Mouse (Mus musculus) lung, adult 2 months (tissue): ENCODE results near the gene Slc12a3. TPM values are rescaled to one million over a fixed set of nuclear protein-coding genes. Genes with fewer than 3 reads are reported as not detected.

Experiments
- DNase-seq: peaks from one replicate; pipeline ENCODE4 v3.0.0; 2022
- H3K4me1 ChIP-seq: fragments of 200-500 bp; 2 replicates; pipeline ENCODE4 v1.6.1; 2011; ENCODE audit warnings: low read length; ENCODE audit not compliant: control insufficient read depth, insufficient read depth
- H3K4me3 ChIP-seq: fragments of 200-500 bp; replicated peaks from 2 replicates; pipeline ENCODE3; 2011; ENCODE audit warnings: low read depth, mild to moderate bottlenecking, control low read depth, low read length; ENCODE audit errors: extremely low read depth
- CTCF ChIP-seq: fragments of 200-500 bp; IDR thresholded peaks from 2 replicates; pipeline ENCODE4 v1.5.1; 2011; ENCODE audit warnings: mild to moderate bottlenecking, low read length, control low read depth; ENCODE audit not compliant: insufficient read depth
- POLR2A ChIP-seq: fragments of 200-500 bp; IDR thresholded peaks from 2 replicates; pipeline ENCODE4 v1.6.1; 2011; ENCODE audit warnings: low read depth, mild to moderate bottlenecking, control low read depth, low read length, borderline replicate concordance; ENCODE audit errors: extremely low read depth
- WGBS: fragments of 180-500 bp; shearing (Covaris S2); methylation state at CpG from one replicate; pipeline ENCODE4 v1.1.7; 2018; 5-methylcytosine and 5-hydroxymethylcytosine counted together
- polyA plus RNA-seq: library from polyadenylated mRNA; depleted of rRNA; stranded (reverse); fragments of >200 nt; gene quantifications from 2 replicates; pipeline ENCODE4 v1.2.3, GENCODE M21; 2012

Slc12a3 gene
- polyA plus RNA-seq, 1 experiment: 0.27 TPM

DNA sequence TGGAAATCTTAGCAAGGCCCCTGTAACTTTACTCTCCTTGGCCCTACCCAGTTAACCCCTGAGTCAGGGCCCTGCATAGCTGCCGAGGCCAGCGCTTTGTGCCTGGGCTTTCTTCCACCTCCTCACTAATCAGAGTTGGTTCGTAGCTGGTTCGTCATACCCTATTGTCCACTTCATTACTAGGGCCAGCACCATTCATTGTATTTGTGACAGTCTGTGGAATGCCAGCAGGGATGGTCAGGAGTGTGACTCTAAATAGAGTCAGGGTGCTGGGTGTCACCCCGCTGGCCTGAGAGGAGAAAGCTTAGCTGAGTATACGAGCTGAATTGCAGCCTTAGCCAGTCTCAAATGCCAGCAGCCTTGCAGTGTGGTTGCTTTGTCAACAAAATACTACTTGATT lies 31.9 kb upstream of the Slc12a3 start:
- 69% methylated on average over 6 of the region's 6 CpGs for WGBS
- no peak for DNase-seq
- TF ChIP-seq POLR2A: no peak
- no peak for TF ChIP-seq CTCF

DNA sequence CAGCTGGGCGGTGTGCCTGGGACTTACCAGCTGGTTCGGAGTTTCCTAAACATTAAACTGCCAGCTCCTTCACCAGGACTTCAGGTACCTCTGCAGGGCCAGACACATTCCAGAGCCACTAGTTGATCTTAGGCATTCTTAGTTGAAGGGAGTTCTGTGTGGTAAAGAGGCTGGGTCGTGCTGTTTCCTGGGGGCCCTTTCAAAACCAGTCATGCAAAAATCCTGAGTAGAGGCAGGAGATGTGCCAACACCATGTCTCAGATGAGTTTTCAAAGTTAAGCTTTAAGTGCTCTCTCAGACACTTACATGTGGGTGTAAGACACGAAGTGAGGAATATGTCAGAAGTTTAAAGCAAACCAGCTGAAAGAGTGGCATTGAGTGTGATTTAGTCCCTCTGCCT lies 28.2 kb upstream of the Slc12a3 start:
- Histone ChIP-seq H3K4me1 (peaks cover 3% of the 10 kb centered on the region), H3K4me3 (no peak overlapping the region)
- DNase-seq: no peak
- no peak for TF ChIP-seq POLR2A
- TF ChIP-seq CTCF: no peak
- WGBS: 71% methylated on average over 4 of the region's 4 CpGs

More for the DNA sequence above, 31.9 kb upstream of the Slc12a3 start:
- peaks cover 3% of the 10 kb centered on the region for H3K4me1 ChIP-seq
- no peak overlapping the region for H3K4me3 ChIP-seq

DNA sequence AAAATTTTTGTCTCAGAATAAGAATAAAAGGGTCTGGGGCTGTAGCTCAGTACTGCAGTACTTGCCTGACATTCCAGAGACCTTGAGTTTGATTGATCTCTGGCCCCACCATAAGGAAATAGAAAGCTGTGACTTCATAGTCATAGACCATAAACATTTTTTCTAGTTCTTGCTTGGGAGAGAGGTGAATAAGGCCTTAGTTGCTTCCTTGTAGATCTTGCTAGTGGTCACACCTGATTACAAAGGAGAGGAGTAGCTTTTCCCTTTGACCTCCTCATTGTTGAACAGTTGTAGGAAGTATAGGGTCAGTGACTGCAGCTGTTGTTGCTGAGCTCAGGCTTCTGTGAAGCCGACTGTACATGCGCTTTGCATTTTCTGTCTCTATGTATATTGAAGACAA lies 24.6 kb upstream of the Slc12a3 start:
- TF ChIP-seq CTCF (no peak), POLR2A (no peak)
- 91% methylated on average over 2 of the region's 2 CpGs for WGBS
- DNase-seq: no peak
- peaks cover 2% of the 10 kb centered on the region; the same call in 1 of the 2 replicates for H3K4me1 ChIP-seq
- H3K4me3 ChIP-seq: no peak overlapping the region

DNA sequence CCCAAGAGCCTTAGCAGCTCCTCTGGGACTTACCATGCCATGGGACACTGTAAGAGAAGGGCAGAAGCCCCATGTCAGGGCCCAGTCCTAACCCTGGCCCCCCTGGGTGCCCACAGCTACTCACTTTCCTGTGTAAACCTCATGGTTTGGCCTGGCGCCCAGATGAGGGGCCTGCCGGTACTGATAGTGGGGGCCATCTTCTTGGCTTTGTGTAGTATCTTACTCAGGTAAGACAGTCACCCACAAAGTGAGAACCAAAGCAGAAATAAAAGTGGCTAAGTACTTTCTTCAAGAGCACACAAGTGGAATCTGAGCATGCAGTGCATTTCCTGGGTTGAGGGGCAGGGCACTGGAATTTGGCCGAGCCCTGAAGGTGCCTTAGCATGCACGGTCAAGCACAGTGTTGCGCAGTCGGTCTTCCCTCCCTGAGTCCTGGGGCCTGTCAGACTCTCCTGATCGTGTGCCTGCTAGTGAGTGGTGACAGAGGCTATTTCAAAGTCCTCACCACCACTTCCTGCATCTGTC lies 21.9 kb upstream of the Slc12a3 start:
- peak; percentile 46 for DNase-seq
- peaks cover 2% of the 10 kb centered on the region; the same call in 1 of the 2 replicates for H3K4me1 ChIP-seq
- no peak overlapping the region for H3K4me3 ChIP-seq
- 39% methylated on average over 7 of the region's 7 CpGs for WGBS
- no peak for TF ChIP-seq CTCF
- no peak for TF ChIP-seq POLR2A

DNA sequence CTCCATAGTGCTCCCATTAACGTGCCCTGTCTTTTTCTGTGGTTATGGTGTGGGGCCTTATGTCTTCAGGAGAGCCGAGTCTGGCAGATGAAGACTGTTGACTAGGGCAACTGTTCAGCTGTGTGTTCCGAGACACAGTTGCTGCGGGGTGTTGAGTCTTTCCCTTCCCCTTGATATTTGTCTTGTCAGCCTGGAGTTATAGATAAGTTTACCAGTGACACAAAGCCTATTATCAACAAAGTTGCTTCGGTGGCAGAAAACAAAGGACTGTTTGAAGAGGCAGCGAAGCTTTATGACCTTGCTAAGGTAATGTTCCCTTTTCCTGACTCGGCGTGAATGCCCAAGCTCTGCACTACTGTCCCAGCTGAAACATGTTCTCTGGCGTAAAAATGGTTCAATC lies 21.3 kb upstream of the Slc12a3 start:
- H3K4me3 ChIP-seq: no peak overlapping the region

DNA sequence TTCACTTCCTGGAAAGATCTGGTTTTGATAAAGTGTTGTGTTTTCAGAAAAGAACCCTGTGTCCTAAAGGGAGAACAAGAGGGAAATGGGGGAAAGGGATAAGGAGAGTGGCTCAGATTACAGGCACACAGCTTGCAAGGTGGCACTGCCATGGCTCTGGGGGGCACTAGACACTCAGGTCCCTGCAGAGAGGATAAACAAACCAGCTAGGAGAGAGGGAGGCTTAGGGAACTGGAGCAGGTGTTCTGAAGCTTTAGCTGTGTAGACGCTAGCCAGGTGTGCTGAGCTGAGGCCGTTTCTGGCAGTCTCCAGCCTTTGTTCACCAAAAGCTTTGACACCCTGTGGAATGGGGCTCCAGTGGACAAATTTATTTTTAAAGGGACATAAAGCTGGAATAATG lies 14.9 kb upstream of the Slc12a3 start:
- H3K4me3 ChIP-seq: no peak overlapping the region
- 73% methylated on average over 2 of the region's 2 CpGs for WGBS

More for the DNA sequence above, 21.3 kb upstream of the Slc12a3 start:
- TF ChIP-seq CTCF (no peak), POLR2A (no peak)
- H3K4me1 ChIP-seq: peaks cover 2% of the 10 kb centered on the region; the same call in 1 of the 2 replicates
- no peak for DNase-seq
- 56% methylated on average over 9 of the region's 9 CpGs for WGBS

DNA sequence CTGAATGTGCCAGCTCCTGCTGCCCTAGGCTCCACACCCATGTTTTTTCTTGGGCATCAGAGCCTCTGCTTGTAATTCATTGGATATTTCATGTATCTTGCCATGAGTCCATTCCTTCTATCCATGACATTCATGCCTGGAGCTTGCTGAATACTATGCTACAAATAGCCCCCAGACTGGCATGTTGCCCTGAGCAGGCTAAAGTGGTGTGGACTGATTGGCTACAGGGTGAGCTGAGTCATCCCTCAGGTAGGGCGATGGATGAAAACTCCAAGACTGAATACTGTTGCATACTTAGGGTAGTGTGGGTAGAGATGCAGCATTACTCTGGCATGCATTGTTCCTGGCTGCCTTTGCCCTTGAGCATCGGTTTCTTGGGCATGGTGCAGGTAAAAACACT lies 11.8 kb upstream of the Slc12a3 start:
- Histone ChIP-seq H3K4me3 (no peak overlapping the region), H3K4me1 (no peaks in the 10 kb centered on the region)
- 89% methylated on average over 2 of the region's 2 CpGs for WGBS
- TF ChIP-seq POLR2A: no peak
- no peak for DNase-seq

More for the DNA sequence above, 14.9 kb upstream of the Slc12a3 start:
- no peak for DNase-seq
- TF ChIP-seq POLR2A (no peak), CTCF (no peak)
- H3K4me1 ChIP-seq: no peaks in the 10 kb centered on the region

DNA sequence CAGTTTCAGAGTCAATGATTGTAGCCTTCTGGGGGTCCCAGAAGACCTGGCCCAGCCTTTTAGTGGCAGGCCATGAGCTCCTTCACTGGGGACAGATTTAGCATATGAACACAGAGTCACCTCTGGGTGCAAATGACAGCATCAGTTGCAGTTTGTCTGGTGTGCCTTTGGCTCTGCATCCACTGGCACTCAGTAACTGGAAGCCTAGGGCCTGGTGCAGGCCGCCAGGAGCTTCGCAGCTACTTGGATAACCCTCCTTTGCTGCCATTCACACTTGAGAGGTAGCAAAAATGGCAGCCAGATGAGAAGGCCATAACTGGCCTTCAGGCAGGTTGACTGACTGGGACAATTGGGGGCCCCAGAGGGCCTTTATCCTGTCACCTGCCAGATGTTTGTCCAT lies 11.3 kb upstream of the Slc12a3 start:
- DNase-seq: no peak
- 100% methylated on average over 2 of the region's 2 CpGs for WGBS
- no peak overlapping the region for H3K4me3 ChIP-seq
- TF ChIP-seq POLR2A (no peak), CTCF (no peak)
- no peaks in the 10 kb centered on the region for H3K4me1 ChIP-seq

DNA sequence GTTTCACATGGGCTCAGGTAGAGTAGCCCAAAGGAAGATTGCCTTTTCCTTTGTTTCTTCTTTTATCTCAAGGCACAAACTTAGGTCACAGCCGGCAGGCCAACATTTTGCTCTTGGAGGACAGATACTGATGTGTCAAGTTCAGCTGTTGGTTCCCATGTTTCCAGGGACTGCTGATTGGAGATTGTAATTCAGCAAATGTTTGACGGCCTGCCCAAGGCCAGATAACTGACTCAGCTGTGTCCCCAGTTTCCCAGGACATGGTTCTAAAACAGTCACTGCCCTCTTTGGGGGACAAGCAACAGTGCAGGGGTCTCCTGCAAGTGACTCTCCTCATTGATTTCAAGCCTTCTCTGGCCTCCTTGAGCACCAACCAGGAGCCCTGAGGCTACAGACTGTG lies 9.0 kb upstream of the Slc12a3 start:
- no peak overlapping the region for H3K4me3 ChIP-seq
- TF ChIP-seq POLR2A: no peak
- no peak for DNase-seq
- WGBS: 86% methylated on average over 2 of the region's 2 CpGs
- H3K4me1 ChIP-seq: no peaks in the 10 kb centered on the region

DNA sequence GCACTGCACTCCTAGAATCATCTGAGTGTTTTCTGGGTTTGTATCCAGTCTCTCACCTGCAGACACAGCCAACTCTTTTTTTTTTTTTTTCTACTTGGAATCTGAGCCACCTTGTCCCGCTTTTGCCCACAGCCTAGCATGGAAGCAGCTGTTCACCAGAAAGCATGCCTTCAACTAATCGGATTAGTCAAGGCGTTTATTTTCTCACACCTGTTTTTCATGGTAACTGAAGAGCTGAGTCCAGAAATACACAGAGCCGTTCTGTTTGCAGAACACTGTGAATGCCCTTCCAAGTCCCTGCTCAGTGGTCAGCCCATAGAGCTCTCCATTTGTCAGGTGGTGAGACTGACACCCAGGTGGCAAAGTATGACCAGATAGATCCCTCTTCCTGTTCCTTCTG lies 6.9 kb upstream of the Slc12a3 start:
- 77% methylated on average over 4 of the region's 4 CpGs for WGBS
- no peaks in the 10 kb centered on the region for H3K4me1 ChIP-seq
- TF ChIP-seq POLR2A (no peak), CTCF (no peak)
- no peak overlapping the region for H3K4me3 ChIP-seq
- no peak for DNase-seq
